Mouse (Mus musculus) intestine, embryonic 15.5 days (tissue): ENCODE results near the gene Dlg2. TPM values are rescaled to one million over a fixed set of nuclear protein-coding genes. Genes with fewer than 3 reads are reported as not detected.
A peak's percentile ranks its signal among the peaks of the same experiment; 100 is the strongest.

Experiments
- ATAC-seq: fragments of 200-750 bp; cut with Nextera tagmentation; 2 replicates; pipeline ENCODE4 v1.8.0; 2017; ENCODE audit warnings: moderate TSS enrichment, moderate library complexity
- H3K27ac ChIP-seq: fragments of 300-500 bp; sonication (generic); 2 replicates; pipeline ENCODE4 v1.5.1; 2015; ENCODE audit warnings: mild to moderate bottlenecking, inconsistent platforms
- H3K27me3 ChIP-seq: fragments of 300-500 bp; sonication (generic); replicated peaks from 2 replicates; pipeline ENCODE4 v1.6.1; 2015; ENCODE audit warnings: inconsistent platforms
- H3K36me3 ChIP-seq: fragments of 300-500 bp; sonication (generic); 2 replicates; pipeline ENCODE4 v1.6.1; 2015; ENCODE audit warnings: inconsistent platforms
- H3K4me1 ChIP-seq: fragments of 300-500 bp; sonication (generic); replicated peaks from 2 replicates; pipeline ENCODE4 v1.6.1; 2015; ENCODE audit warnings: inconsistent platforms
- H3K4me2 ChIP-seq: fragments of 300-500 bp; sonication (generic); replicated peaks from 2 replicates; pipeline ENCODE4 v1.6.1; 2015; ENCODE audit warnings: mild to moderate bottlenecking, inconsistent platforms
- H3K4me3 ChIP-seq: fragments of 300-500 bp; sonication (generic); replicated peaks from 2 replicates; pipeline ENCODE4 v1.5.1; 2015; ENCODE audit warnings: inconsistent platforms
- H3K9ac ChIP-seq: fragments of 300-500 bp; sonication (generic); 2 replicates; pipeline ENCODE4 v1.6.1; 2015; ENCODE audit warnings: inconsistent platforms
- H3K9me3 ChIP-seq: fragments of 300-500 bp; sonication (generic); 2 replicates; pipeline ENCODE4 v1.6.1; 2016; ENCODE audit warnings: inconsistent platforms
- WGBS: fragments of 180-500 bp; shearing (Covaris S2); methylation state at CpG from one replicate; pipeline ENCODE4 v1.1.7; 2015; 5-methylcytosine and 5-hydroxymethylcytosine counted together
- polyA plus RNA-seq: library from polyadenylated mRNA; unstranded; fragments of >200 nt; fragmentation: Nextera tagmentation; extraction: Ambion mirVana; gene quantifications from 2 replicates; pipeline ENCODE4 v1.2.1, GENCODE M21; 2015

Dlg2 gene
- polyA plus RNA-seq, 1 experiment from 2014 or later, result 4.8 TPM

DNA sequence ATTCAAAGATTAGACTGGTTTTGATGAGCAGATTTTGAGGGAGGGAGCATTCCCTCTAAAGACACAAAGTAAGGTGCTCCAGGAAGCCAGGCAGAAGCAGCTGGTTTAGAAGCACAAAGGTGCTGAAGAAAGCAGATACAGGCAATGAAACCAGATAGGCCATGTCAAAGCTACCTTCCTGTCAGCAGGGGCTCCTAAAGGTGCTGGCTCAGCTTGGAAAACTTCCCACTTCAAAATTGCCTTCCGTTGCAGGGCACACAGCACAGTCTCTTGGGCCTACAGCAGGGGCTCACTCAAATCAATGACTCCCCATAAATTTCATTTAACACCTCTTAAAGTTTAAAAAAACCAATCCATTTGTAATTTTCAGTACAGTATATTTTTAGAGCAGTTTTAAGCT, 1843.0 kb downstream of the Dlg2 start:
- ATAC-seq, result no peak
- H3K27ac ChIP-seq, result no peak overlapping the region
- no peak overlapping the region for H3K4me2 ChIP-seq
- H3K9ac ChIP-seq, result no peak overlapping the region
- WGBS, result 71% methylated on average over 1 of the region's 1 CpGs
- no peaks in the 10 kb centered on the region for H3K27me3 ChIP-seq
- H3K9me3 ChIP-seq, result no peaks in the 10 kb centered on the region
- H3K4me1 ChIP-seq, result no peaks in the 10 kb centered on the region
- H3K36me3 ChIP-seq, result no peaks in the 10 kb centered on the region
- no peak overlapping the region for H3K4me3 ChIP-seq

DNA sequence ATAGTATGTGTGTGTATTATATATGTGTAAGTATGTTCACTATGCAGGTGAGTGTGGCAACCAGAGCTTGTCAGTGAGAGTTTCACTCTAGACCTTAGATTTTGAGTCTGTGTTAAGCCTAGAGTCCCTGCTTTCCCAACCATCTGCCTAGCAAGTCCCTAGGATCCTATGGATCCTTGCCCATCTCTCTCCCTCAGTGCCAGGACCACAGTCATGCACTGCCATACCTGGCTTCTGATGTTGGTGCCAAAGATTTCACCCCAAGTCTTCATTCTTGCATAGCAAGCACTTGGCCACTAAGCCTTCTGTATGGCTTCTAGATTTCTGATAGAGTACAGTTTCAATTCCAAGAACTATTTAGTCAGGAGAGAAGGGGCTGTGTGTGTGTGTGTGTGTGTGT, 1843.7 kb downstream of the Dlg2 start:
- no peak for ATAC-seq
- H3K36me3 ChIP-seq, result no peaks in the 10 kb centered on the region
- no peak overlapping the region for H3K4me3 ChIP-seq
- H3K9me3 ChIP-seq, result no peaks in the 10 kb centered on the region
- no peak overlapping the region for H3K27ac ChIP-seq
- H3K27me3 ChIP-seq, result no peaks in the 10 kb centered on the region
- H3K4me1 ChIP-seq, result no peaks in the 10 kb centered on the region
- no peak overlapping the region for H3K4me2 ChIP-seq
- H3K9ac ChIP-seq, result no peak overlapping the region

DNA sequence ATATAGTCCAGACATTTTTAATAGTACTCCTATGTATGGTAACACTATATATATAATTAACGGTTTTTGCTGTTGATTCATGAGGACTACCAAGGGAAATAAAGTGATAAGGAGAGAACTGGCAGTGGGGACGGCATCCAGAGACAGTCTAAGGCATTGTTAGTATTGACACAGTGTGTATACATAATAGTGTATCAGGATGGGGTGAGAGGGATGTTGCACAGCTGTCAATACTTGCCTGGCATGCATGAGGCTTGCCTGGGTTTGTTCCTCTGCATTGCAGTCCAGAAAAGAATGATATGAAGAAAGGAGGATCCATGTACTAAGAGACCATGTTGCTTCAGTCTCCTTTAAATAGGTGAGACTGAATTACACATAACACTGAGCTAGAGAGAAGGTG, 1845.3 kb downstream of the Dlg2 start:
- H3K27ac ChIP-seq, result no peak overlapping the region
- WGBS, result 72% methylated on average over 2 of the region's 2 CpGs
- no peak for ATAC-seq

DNA sequence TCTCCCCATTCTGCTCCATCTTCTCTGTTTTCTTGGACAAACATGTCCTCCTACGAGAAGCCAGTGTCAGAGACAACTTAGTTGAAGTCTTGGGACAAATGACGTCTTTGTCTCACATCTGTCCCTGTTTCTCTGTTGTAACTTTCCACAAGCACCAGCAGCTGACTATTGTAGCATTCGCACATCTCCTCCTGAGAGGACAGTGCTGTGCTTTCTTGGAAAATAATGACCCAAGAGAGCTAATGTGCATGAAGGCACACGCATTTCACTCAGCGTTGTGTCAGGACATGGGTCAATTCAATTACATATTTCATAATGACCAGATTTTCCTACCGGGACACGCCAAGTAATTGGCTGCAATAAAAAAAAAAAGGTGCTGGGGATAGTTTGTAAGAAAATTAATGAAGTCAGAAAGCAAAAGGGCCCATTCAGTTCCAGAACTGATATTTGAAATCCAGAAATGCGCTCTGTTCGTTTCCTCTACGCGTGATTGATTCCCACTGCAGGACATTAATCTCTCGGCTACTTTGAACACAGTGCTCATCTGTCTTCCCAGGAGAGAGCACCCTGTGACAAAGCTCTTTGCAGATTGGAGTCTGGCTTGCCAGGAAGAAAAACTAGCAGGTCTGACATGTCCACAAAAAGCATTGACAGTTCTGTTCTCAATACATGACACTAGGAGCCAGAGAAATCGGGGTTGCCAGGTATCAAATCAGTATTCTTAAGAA, 1846.0 kb downstream of the Dlg2 start:
- H3K4me3 ChIP-seq, result no peak overlapping the region
- 65% methylated on average over 13 of the region's 13 CpGs for WGBS
- H3K27me3 ChIP-seq, result no peaks in the 10 kb centered on the region
- H3K4me1 ChIP-seq, result no peaks in the 10 kb centered on the region
- H3K4me2 ChIP-seq, result no peak overlapping the region
- ATAC-seq, result no peak
- H3K36me3 ChIP-seq, result no peaks in the 10 kb centered on the region
- no peaks in the 10 kb centered on the region for H3K9me3 ChIP-seq
- no peak overlapping the region for H3K27ac ChIP-seq
- no peak overlapping the region for H3K9ac ChIP-seq

More for the DNA sequence above, 1845.3 kb downstream of the Dlg2 start:
- no peak overlapping the region for H3K4me3 ChIP-seq
- H3K36me3 ChIP-seq, result no peaks in the 10 kb centered on the region
- H3K9me3 ChIP-seq, result no peaks in the 10 kb centered on the region
- H3K4me2 ChIP-seq, result no peak overlapping the region
- H3K27me3 ChIP-seq, result no peaks in the 10 kb centered on the region
- H3K9ac ChIP-seq, result no peak overlapping the region
- no peaks in the 10 kb centered on the region for H3K4me1 ChIP-seq

DNA sequence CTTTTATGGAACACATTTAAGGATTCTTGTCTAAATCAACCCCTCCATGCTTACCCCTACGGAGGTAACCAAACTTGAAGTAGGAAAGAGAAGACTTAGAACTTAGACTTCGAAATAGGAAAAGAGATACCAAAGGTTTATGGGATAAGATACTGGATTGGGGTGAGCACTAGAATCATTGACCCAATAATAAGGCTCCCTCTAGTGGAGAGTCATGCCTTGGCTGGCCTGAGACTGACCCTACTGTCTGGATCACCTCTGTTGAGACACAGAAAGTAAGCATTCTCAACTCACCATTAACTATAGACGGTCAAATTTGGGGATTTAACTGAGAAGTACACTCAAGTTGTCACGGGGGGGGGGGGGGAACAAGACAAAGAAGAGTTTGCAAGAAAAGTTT, 1847.2 kb downstream of the Dlg2 start:
- H3K27ac ChIP-seq, result no peak overlapping the region
- no peaks in the 10 kb centered on the region for H3K9me3 ChIP-seq
- no peaks in the 10 kb centered on the region for H3K27me3 ChIP-seq
- WGBS, result 48% methylated on average over 4 of the region's 4 CpGs
- H3K4me2 ChIP-seq, result no peak overlapping the region
- H3K4me3 ChIP-seq, result no peak overlapping the region
- no peaks in the 10 kb centered on the region for H3K36me3 ChIP-seq
- no peaks in the 10 kb centered on the region for H3K4me1 ChIP-seq
- no peak overlapping the region for H3K9ac ChIP-seq
- ATAC-seq, result peak; percentile 61; the same call in 1 of the 2 replicates

DNA sequence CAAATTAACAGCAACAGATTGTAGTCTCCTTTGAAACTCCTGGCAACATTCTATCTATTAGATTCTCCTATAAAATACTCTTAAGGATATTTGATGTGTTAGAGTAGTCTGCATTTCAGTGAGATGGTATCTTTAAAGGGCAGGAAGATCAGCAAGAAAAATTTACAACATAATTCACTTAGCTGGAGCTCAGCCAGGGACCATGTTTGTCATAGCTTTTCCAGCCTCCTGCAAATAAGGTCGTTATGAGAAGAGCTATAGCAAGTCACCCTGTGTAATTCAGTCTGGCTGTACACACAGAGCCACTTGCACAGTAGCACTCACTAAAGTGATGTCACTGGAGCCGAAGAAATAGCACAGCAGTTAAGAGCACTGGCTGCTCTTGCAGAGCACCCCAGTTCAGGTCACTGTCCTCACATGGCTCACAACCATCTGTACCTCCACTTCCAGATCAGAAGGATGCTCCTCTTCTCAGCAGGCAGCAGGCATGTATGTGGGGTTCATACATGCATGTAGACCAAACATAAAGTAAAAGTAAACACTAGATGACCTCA, 1850.9 kb downstream of the Dlg2 start:
- WGBS, result 20% methylated on average over 2 of the region's 2 CpGs
- Histone ChIP-seq H3K4me1 (no peaks in the 10 kb centered on the region), H3K4me2 (no peak overlapping the region), H3K4me3 (no peak overlapping the region), H3K9me3 (no peaks in the 10 kb centered on the region), H3K27me3 (no peaks in the 10 kb centered on the region), H3K27ac (no peak overlapping the region), H3K36me3 (no peaks in the 10 kb centered on the region), H3K9ac (no peak overlapping the region)
- ATAC-seq, result no peak

DNA sequence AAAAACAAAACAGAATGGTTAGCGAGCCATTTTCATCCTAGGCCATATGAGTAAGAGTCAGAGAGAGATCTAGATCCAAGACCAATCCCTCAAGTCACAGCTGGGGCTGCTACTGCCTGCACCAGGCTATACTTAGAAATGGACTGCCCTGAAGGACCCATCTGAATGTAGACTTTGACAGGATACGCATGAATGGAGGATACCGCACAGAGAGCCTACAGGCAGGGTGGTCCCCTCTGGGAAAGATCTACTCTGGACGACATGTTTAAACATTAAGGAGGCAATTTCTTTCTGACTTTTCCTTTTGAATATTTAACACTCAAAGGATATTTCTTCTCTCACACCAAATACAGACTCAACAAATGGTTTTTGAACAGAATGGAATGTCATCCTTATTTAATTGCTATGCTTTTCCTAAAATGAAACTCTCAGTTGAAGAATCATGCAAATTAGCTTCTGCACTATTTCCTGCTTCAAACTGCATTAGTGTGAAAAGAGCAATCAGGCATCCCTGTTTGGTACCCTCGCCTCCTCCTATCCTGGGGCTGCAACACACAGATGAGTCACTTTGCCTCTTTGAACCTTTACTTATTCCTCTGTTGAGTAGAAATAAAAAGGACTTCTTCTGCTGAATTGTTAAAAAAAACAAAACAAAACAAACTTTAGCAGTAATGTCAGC, 1856.9 kb downstream of the Dlg2 start:
- Histone ChIP-seq H3K4me2 (no peak overlapping the region), H3K27me3 (no peaks in the 10 kb centered on the region), H3K36me3 (no peaks in the 10 kb centered on the region), H3K4me1 (no peaks in the 10 kb centered on the region), H3K27ac (no peak overlapping the region), H3K4me3 (no peak overlapping the region), H3K9me3 (no peaks in the 10 kb centered on the region), H3K9ac (no peak overlapping the region)
- ATAC-seq, result no peak
- WGBS, result 67% methylated on average over 5 of the region's 5 CpGs

DNA sequence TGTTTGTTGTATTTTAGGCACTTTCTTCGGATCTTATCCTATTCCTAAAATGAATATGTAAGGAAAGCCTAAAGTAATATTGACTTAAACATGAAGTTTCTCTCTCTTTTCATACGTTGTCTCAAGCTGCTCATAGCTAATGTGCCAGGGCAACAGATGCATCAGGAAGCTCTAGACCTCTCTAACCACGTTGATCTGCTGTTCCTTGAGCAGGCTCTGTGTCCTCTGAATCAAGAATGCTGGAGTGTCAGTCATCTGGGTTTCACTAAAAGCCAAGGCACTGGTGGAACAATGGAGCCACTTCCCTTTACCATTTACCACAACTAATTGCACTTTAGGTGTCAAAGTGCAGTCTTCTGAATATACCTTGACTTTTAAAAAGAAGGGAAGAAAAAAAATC, 1880.1 kb downstream of the Dlg2 start:
- Histone ChIP-seq H3K9ac (no peak overlapping the region), H3K4me3 (no peak overlapping the region), H3K36me3 (no peaks in the 10 kb centered on the region), H3K9me3 (no peaks in the 10 kb centered on the region), H3K27ac (no peak overlapping the region), H3K4me2 (no peak overlapping the region), H3K4me1 (no peaks in the 10 kb centered on the region), H3K27me3 (no peaks in the 10 kb centered on the region)
- no peak for ATAC-seq
- whole genome bisulfite sequencing, result 62% methylated on average over 3 of the region's 3 CpGs

DNA sequence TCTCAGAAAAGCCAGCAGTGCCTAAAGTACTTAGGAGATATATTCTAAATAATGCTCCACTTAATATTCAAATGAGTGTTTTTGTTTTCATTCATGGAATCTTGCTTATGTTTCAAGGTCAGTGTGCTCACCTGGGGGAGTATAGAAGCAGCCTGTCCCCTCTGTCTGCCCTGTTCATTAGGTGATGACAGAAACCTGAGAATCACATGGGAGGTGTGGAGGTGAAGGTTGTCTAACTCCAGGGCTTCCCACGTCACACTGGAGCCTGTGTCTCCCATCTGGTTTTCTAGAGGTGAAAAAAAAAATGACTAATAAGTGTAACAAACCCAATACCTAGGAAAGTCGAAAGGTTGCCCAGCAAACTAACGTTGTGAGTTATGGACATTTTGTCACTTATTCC, 1886.9 kb downstream of the Dlg2 start:
- 77% methylated on average over 3 of the region's 3 CpGs for WGBS
- H3K9ac ChIP-seq, result no peak overlapping the region
- no peak for ATAC-seq
- H3K9me3 ChIP-seq, result no peaks in the 10 kb centered on the region
- H3K4me3 ChIP-seq, result no peak overlapping the region
- no peaks in the 10 kb centered on the region for H3K27me3 ChIP-seq
- no peaks in the 10 kb centered on the region for H3K36me3 ChIP-seq
- H3K4me1 ChIP-seq, result no peaks in the 10 kb centered on the region
- no peak overlapping the region for H3K4me2 ChIP-seq
- no peak overlapping the region for H3K27ac ChIP-seq

DNA sequence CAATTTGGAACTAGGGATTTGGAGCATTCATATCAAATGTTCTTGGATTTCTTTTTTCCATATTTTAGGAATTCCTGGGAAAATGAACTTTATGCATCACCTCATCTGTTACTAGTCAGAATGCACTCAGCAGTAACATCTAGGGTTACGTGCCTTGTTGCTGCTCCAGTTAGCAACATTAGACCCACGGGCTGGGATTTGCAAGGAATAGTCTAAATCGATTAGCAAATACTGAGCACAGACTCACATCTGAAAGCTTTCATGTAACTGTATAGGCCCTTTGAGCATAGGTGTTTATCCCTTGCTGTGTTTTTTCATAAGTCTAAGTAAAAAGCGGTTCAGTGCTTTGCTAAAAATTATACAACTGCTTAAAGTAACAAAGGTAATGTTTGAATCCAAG, 1887.3 kb downstream of the Dlg2 start:
- no peak overlapping the region for H3K4me2 ChIP-seq
- no peaks in the 10 kb centered on the region for H3K4me1 ChIP-seq
- no peaks in the 10 kb centered on the region for H3K9me3 ChIP-seq
- no peaks in the 10 kb centered on the region for H3K36me3 ChIP-seq
- WGBS, result 89% methylated on average over 4 of the region's 4 CpGs
- no peak overlapping the region for H3K9ac ChIP-seq
- no peak overlapping the region for H3K27ac ChIP-seq
- H3K4me3 ChIP-seq, result no peak overlapping the region
- H3K27me3 ChIP-seq, result no peaks in the 10 kb centered on the region
- ATAC-seq, result no peak

DNA sequence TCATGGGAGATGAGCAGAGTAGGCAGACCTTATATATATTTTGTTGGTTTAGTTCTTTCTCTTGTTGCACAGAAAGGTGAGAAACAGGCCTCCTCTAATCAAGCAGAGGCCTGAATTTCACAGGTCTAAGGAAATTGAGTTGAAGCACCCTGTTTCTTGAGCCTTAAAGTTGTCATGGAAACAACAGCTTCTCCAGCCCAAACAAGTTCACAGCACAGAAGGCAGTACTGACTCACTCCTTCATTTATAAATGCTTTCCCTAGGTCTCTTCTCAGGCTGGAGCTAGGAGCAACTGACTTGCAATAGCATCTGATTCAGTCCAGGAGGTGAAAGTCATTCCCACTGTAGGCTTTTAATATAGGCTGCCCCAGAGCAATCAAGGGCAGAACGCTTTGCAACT, 1890.6 kb downstream of the Dlg2 start:
- Histone ChIP-seq H3K9me3 (no peaks in the 10 kb centered on the region), H3K9ac (no peak overlapping the region), H3K4me1 (no peaks in the 10 kb centered on the region), H3K27ac (no peak overlapping the region), H3K4me2 (no peak overlapping the region), H3K4me3 (no peak overlapping the region), H3K27me3 (no peaks in the 10 kb centered on the region), H3K36me3 (no peaks in the 10 kb centered on the region)
- no peak for ATAC-seq
- 93% methylated on average over 1 of the region's 1 CpGs for WGBS

DNA sequence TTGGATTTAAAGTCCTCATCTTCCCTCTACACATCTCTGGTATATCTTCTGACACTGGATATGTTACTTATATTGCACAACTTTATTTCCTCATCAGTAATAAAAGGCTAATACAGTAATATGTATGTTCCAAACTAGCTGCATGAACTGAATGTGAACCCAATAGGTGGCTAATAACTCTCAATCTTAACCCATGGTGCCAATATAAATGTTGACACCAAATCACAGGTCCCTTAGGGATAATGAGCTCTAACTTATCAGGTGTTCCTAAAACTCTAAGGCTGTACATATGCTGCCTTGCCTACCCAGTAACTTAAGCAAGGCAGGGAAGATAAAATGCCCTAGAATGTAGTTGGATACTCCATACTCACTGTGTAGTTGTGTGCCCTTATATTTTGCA, 1894.0 kb downstream of the Dlg2 start:
- no peaks in the 10 kb centered on the region for H3K36me3 ChIP-seq
- H3K4me3 ChIP-seq, result no peak overlapping the region
- H3K9me3 ChIP-seq, result no peaks in the 10 kb centered on the region
- no peak overlapping the region for H3K9ac ChIP-seq
- no peaks in the 10 kb centered on the region for H3K4me1 ChIP-seq
- H3K27me3 ChIP-seq, result no peaks in the 10 kb centered on the region
- ATAC-seq, result no peak
- no peak overlapping the region for H3K4me2 ChIP-seq
- no peak overlapping the region for H3K27ac ChIP-seq

DNA sequence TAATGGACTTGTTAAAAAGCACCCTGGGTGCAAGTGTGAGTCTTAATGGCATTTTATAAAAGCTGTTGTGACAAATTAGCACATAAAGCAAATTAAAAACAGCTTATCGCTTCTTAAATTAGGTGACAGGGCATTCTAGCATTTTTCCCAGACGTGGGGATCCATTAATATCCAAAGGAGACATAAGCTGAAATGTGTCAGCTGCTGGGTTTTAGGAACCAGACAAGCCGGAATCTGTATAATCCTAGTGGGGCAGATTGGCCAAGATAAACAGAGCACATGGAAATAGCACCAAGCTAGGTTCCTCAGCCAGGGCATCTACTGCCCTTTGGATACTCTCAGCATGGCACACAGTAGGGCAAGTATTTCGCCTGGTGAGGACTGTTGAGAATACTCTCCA, 1895.2 kb downstream of the Dlg2 start:
- H3K27me3 ChIP-seq, result no peaks in the 10 kb centered on the region
- H3K4me1 ChIP-seq, result no peaks in the 10 kb centered on the region
- H3K27ac ChIP-seq, result no peak overlapping the region
- H3K36me3 ChIP-seq, result no peaks in the 10 kb centered on the region
- no peak for ATAC-seq
- no peak overlapping the region for H3K4me3 ChIP-seq
- no peaks in the 10 kb centered on the region for H3K9me3 ChIP-seq
- no peak overlapping the region for H3K9ac ChIP-seq
- WGBS, result 58% methylated on average over 4 of the region's 4 CpGs
- no peak overlapping the region for H3K4me2 ChIP-seq
